Mouse (Mus musculus) CH12.LX (cell line): ENCODE measurements at regions not wholly inside any gene's neighbourhood (a gene's known extent, or its start where the extent isn't known, plus 50 kb on each side); places are given as distances from the start of the nearest gene placed in this dataset.

ENCODE experiments used
- DNase-seq: peaks from one replicate; pipeline ENCODE4 v3.0.0-alpha.2; 2013; ENCODE audit errors: extremely low read depth
- H3K27ac ChIP-seq: 2 replicates; pipeline ENCODE4 v1.5.1; 2012; ENCODE audit warnings: low read depth, mild to moderate bottlenecking, control low read depth, moderate library complexity; ENCODE audit not compliant: insufficient read depth
- H3K27me3 ChIP-seq: replicated peaks from 2 replicates; pipeline ENCODE3; 2012; ENCODE audit warnings: inconsistent platforms
- H3K36me3 ChIP-seq, 2 experiments: replicated peaks in 1 of 2; 2 replicates each; pipeline versions ENCODE3 to v1.6.1; 2012; ENCODE audit warnings: inconsistent platforms in 1 of 2, low read length in 1 of 2, mild to moderate bottlenecking in 1 of 2, mixed read lengths in 1 of 2, moderate library complexity in 1 of 2; ENCODE audit not compliant: control insufficient read depth in 1 of 2, insufficient read depth in 1 of 2
- H3K4me1 ChIP-seq, 2 experiments: 2 replicates each; pipeline ENCODE4 v1.6.1; 2012; ENCODE audit warnings: inconsistent platforms in 1 of 2, moderate library complexity in 1 of 2; ENCODE audit not compliant: insufficient read depth in 2 of 2, control insufficient read depth in 1 of 2
- H3K4me2 ChIP-seq: 2 replicates; pipeline ENCODE4 v1.6.1; 2012; ENCODE audit warnings: low read depth, mild to moderate bottlenecking, control low read depth; ENCODE audit not compliant: poor library complexity, insufficient read depth, severe bottlenecking
- H3K4me3 ChIP-seq, 3 experiments: fragments of 150-350 bp in 1 of 3; sonication (generic) in 1 of 3; replicated peaks in 1 of 3; 2 replicates each; pipeline versions ENCODE3 to v1.5.1; 2011 to 2012; ENCODE audit warnings: low read depth in 2 of 3, low read length in 2 of 3, mild to moderate bottlenecking in 2 of 3, moderate library complexity in 2 of 3, control low read depth in 1 of 3, improper control_type of control experiment in 1 of 3, inconsistent platforms in 1 of 3, mixed read lengths in 1 of 3; ENCODE audit not compliant: poor library complexity in 1 of 3
- H3K79me2 ChIP-seq: replicated peaks from 2 replicates; pipeline ENCODE4 v1.6.1; 2012; ENCODE audit warnings: mild to moderate bottlenecking, moderate library complexity; ENCODE audit not compliant: control insufficient read depth, poor library complexity, insufficient read depth, severe bottlenecking; ENCODE audit errors: extremely low read depth
- H3K9ac ChIP-seq: 2 replicates; pipeline ENCODE4 v1.6.1; 2012; ENCODE audit warnings: low read depth, mild to moderate bottlenecking, control low read depth, moderate library complexity; ENCODE audit not compliant: insufficient read depth
- H3K9me3 ChIP-seq: replicated peaks from 2 replicates; pipeline ENCODE3; 2012; ENCODE audit warnings: low read length, inconsistent platforms, mixed read lengths
- CHD1 ChIP-seq: IDR thresholded peaks from 2 replicates; pipeline ENCODE4 v1.6.1; 2012; ENCODE audit warnings: low read depth, low read length, improper control_type of control experiment, inconsistent platforms
- ELF1 ChIP-seq: IDR thresholded peaks from 2 replicates; pipeline ENCODE4 v1.6.1; 2014; ENCODE audit warnings: low read depth, mild to moderate bottlenecking, inconsistent platforms, low read length, improper control_type of control experiment
- EP300 ChIP-seq: IDR thresholded peaks from 2 replicates; pipeline ENCODE4 v1.6.1; 2011; ENCODE audit warnings: low read length, improper control_type of control experiment
- GABPA ChIP-seq: IDR thresholded peaks from 2 replicates; pipeline ENCODE4 v1.6.1; 2012; ENCODE audit warnings: low read depth, low read length, improper control_type of control experiment, inconsistent platforms; ENCODE audit not compliant: insufficient replicate concordance
- HCFC1 ChIP-seq: IDR thresholded peaks from 2 replicates; pipeline ENCODE4 v1.6.1; 2012; ENCODE audit warnings: low read depth, mild to moderate bottlenecking, inconsistent platforms, low read length, improper control_type of control experiment
- MAFK ChIP-seq: IDR thresholded peaks from 2 replicates; pipeline ENCODE4 v1.6.1; 2011; ENCODE audit warnings: low read length, improper control_type of control experiment; ENCODE audit not compliant: insufficient replicate concordance
- MAX ChIP-seq: IDR thresholded peaks from 2 replicates; pipeline ENCODE4 v1.6.1; 2011; ENCODE audit warnings: low read length, improper control_type of control experiment
- MAZ ChIP-seq: IDR thresholded peaks from 2 replicates; pipeline ENCODE4 v1.6.1; 2012; ENCODE audit warnings: low read depth, mild to moderate bottlenecking, inconsistent platforms, low read length, improper control_type of control experiment, moderate library complexity
- MEF2A ChIP-seq: IDR thresholded peaks from 2 replicates; pipeline ENCODE4 v1.6.1; 2014; ENCODE audit warnings: low read depth, mild to moderate bottlenecking, inconsistent platforms, low read length, improper control_type of control experiment, borderline replicate concordance
- MXI1 ChIP-seq: IDR thresholded peaks from 2 replicates; pipeline ENCODE4 v1.6.1; 2011; ENCODE audit warnings: mild to moderate bottlenecking, low read depth, low read length, improper control_type of control experiment
- NELFE ChIP-seq: IDR thresholded peaks from 2 replicates; pipeline ENCODE4 v1.6.1; 2011; ENCODE audit warnings: low read depth, low read length, improper control_type of control experiment
- POLR2A ChIP-seq: IDR thresholded peaks from 2 replicates; pipeline ENCODE4 v1.6.1; 2011; ENCODE audit warnings: low read depth, mild to moderate bottlenecking, improper control_type of control experiment, low read length
- POLR2AphosphoS2 ChIP-seq: IDR thresholded peaks from 2 replicates; pipeline ENCODE4 v1.6.1; 2011; ENCODE audit warnings: low read depth, low read length, improper control_type of control experiment
- RAD21 ChIP-seq: IDR thresholded peaks from 2 replicates; pipeline ENCODE4 v1.6.1; 2011; ENCODE audit warnings: low read depth, mild to moderate bottlenecking, low read length, improper control_type of control experiment, moderate library complexity
- TCF12 ChIP-seq: IDR thresholded peaks from 2 replicates; pipeline ENCODE4 v1.6.1; 2014; ENCODE audit warnings: low read depth, mild to moderate bottlenecking, inconsistent platforms, low read length, improper control_type of control experiment
- UBTF ChIP-seq: IDR thresholded peaks from 2 replicates; pipeline ENCODE4 v1.6.1; 2012; ENCODE audit warnings: low read depth, mild to moderate bottlenecking, inconsistent platforms, low read length, improper control_type of control experiment, moderate library complexity
- USF1 ChIP-seq: IDR thresholded peaks from 2 replicates; pipeline ENCODE4 v1.6.1; 2014; ENCODE audit warnings: low read depth, mild to moderate bottlenecking, inconsistent platforms, low read length, improper control_type of control experiment
- ZC3H11A ChIP-seq: IDR thresholded peaks from 2 replicates; pipeline ENCODE4 v1.6.1; 2012; ENCODE audit warnings: low read depth, mild to moderate bottlenecking, inconsistent platforms, low read length, improper control_type of control experiment
- ZKSCAN1 ChIP-seq: IDR thresholded peaks from 2 replicates; pipeline ENCODE4 v1.6.1; 2012; ENCODE audit warnings: low read depth, inconsistent platforms, low read length, improper control_type of control experiment, borderline replicate concordance
- ZNF384 ChIP-seq: IDR thresholded peaks from 2 replicates; pipeline ENCODE4 v1.6.1; 2012; ENCODE audit warnings: low read depth, low read length, improper control_type of control experiment, inconsistent platforms
- dilution Hi-C: fragments of 300-500 bp; cut with MboI; formaldehyde crosslinking; loops from 2 replicates; pipeline ENCODE4 v1.14.3; 2020; ENCODE audit warnings: low sequenced_read_pairs; ENCODE audit not compliant: extremely low pct_unique_long_range_greater_than_20kb, extremely low pct_ligation_motif_present
- in situ Hi-C: fragments of 300-500 bp; cut with MboI; formaldehyde crosslinking; loops from 3 replicates; pipeline ENCODE4 v1.14.3; 2019; ENCODE audit warnings: low sequenced_read_pairs, low pct_ligation_motif_present, low pct_unique_long_range_greater_than_20kb, mixed read lengths

GRCm38 (mm10) chr2:94241301-94242050 lies 83.7 kb upstream of the Hsd17b12 start:
- Histone ChIP-seq H3K36me3 (no peaks in the 10 kb centered on the region), H3K4me1 (peaks cover 0 to 3% of the 10 kb centered on the region in 2 experiments; a peak in 2 of 4 replicates), H3K4me3 (no peak overlapping the region), H3K27me3 (peaks cover 41% of the 10 kb centered on the region), H3K27ac (no peak overlapping the region), H3K9me3 (peaks cover 2% of the 10 kb centered on the region), H3K79me2 (no peaks in the 10 kb centered on the region), H3K4me2 (peak overlapping the region; percentile 33), H3K9ac (no peak overlapping the region)
- in situ Hi-C loops = no loop called here
- dilution Hi-C loops = no loop called here
- TF ChIP-seq POLR2A (no peak), ZNF384 (no peak), CHD1 (no peak), HCFC1 (no peak), UBTF (no peak), EP300 (no peak), TCF12 (no peak), MEF2A (no peak), ZKSCAN1 (no peak)
- DNase-seq = no peak

GRCm38 (mm10) chr2:94240411-94240810 lies 82.6 kb upstream of the Hsd17b12 start:
- H3K4me1 ChIP-seq = peaks cover 0 to 10% of the 10 kb centered on the region in 2 experiments; a peak in 2 of 4 replicates
- DNase-seq = no peak

GRCm38 (mm10) chr2:94239573-94239972 lies 81.8 kb upstream of the Hsd17b12 start:
- in situ Hi-C loops = no loop called here
- Histone ChIP-seq H3K4me1 (peaks cover 0 to 10% of the 10 kb centered on the region in 2 experiments; a peak in 2 of 4 replicates), H3K27me3 (peaks cover 33% of the 10 kb centered on the region), H3K4me2 (no peak overlapping the region), H3K79me2 (no peaks in the 10 kb centered on the region), H3K4me3 (no peak overlapping the region), H3K9ac (no peak overlapping the region), H3K9me3 (peaks cover 2% of the 10 kb centered on the region), H3K36me3 (no peaks in the 10 kb centered on the region), H3K27ac (no peak overlapping the region)
- dilution Hi-C loops = no loop called here
- DNase-seq = no peak
- TF ChIP-seq NELFE (no peak), RAD21 (no peak), MAX (no peak), ELF1 (no peak), POLR2AphosphoS2 (no peak), MXI1 (no peak), ZNF384 (no peak), TCF12 (no peak)

More at GRCm38 (mm10) chr2:94240411-94240810, 82.6 kb upstream of the Hsd17b12 start:
- no peak overlapping the region for H3K4me2 ChIP-seq
- dilution Hi-C loops = no loop called here
- TF ChIP-seq MAFK (no peak), ZC3H11A (no peak), GABPA (no peak), UBTF (no peak), CHD1 (no peak), USF1 (no peak), EP300 (no peak), MAZ (no peak), MXI1 (no peak)
- H3K36me3 ChIP-seq = no peaks in the 10 kb centered on the region
- no peak overlapping the region for H3K27ac ChIP-seq
- peaks cover 2% of the 10 kb centered on the region for H3K9me3 ChIP-seq
- H3K4me3 ChIP-seq = no peak overlapping the region
- H3K79me2 ChIP-seq = no peaks in the 10 kb centered on the region
- no peak overlapping the region for H3K9ac ChIP-seq
- peaks cover 37% of the 10 kb centered on the region for H3K27me3 ChIP-seq
- in situ Hi-C loops = no loop called here
